Mouse (Mus musculus) midbrain, embryonic 12.5 days (tissue): ENCODE data around the gene C1qtnf9. TPM values are rescaled to one million over a fixed set of nuclear protein-coding genes. Genes with fewer than 3 reads are reported as not detected.

Experiments
- ATAC-seq: fragments of 200-750 bp; cut with Nextera tagmentation; 2 replicates; pipeline ENCODE4 v1.8.0; 2017; ENCODE audit warnings: low read depth, moderate TSS enrichment, moderate library complexity; ENCODE audit not compliant: low FRiP score
- H3K27ac ChIP-seq: fragments of 300-500 bp; sonication (generic); replicated peaks from 2 replicates; pipeline ENCODE4 v1.5.1; 2016; ENCODE audit warnings: mild to moderate bottlenecking
- H3K27me3 ChIP-seq: fragments of 300-500 bp; sonication (generic); 2 replicates; pipeline ENCODE4 v1.6.1; 2016; ENCODE audit warnings: mild to moderate bottlenecking
- H3K36me3 ChIP-seq: fragments of 300-500 bp; sonication (generic); 2 replicates; pipeline ENCODE4 v1.6.1; 2016
- H3K4me1 ChIP-seq: fragments of 300-500 bp; sonication (generic); 2 replicates; pipeline ENCODE4 v1.6.1; 2016
- H3K4me2 ChIP-seq: fragments of 300-500 bp; sonication (generic); replicated peaks from 2 replicates; pipeline ENCODE4 v1.6.1; 2016; ENCODE audit warnings: mild to moderate bottlenecking, moderate library complexity
- H3K4me3 ChIP-seq: fragments of 300-500 bp; sonication (generic); 2 replicates; pipeline ENCODE4 v1.5.1; 2016; ENCODE audit warnings: mild to moderate bottlenecking
- H3K9ac ChIP-seq: fragments of 300-500 bp; sonication (generic); replicated peaks from 2 replicates; pipeline ENCODE4 v1.6.1; 2016; ENCODE audit warnings: mild to moderate bottlenecking, moderate library complexity
- H3K9me3 ChIP-seq: fragments of 300-500 bp; sonication (generic); 2 replicates; pipeline ENCODE4 v1.6.1; 2016; ENCODE audit warnings: mild to moderate bottlenecking
- WGBS: fragments of 180-500 bp; shearing (Covaris S2); methylation state at CpG from one replicate; pipeline ENCODE4 v1.1.7; 2016; 5-methylcytosine and 5-hydroxymethylcytosine counted together
- polyA plus RNA-seq: library from polyadenylated mRNA; unstranded; fragments of >200 nt; fragmentation: Nextera tagmentation; extraction: Ambion mirVana; gene quantifications from 2 replicates; pipeline ENCODE4 v1.2.1, GENCODE M21; 2016

Gene C1qtnf9
- polyA plus RNA-seq, 1 experiment from 2014 or later: 0.20 TPM

DNA sequence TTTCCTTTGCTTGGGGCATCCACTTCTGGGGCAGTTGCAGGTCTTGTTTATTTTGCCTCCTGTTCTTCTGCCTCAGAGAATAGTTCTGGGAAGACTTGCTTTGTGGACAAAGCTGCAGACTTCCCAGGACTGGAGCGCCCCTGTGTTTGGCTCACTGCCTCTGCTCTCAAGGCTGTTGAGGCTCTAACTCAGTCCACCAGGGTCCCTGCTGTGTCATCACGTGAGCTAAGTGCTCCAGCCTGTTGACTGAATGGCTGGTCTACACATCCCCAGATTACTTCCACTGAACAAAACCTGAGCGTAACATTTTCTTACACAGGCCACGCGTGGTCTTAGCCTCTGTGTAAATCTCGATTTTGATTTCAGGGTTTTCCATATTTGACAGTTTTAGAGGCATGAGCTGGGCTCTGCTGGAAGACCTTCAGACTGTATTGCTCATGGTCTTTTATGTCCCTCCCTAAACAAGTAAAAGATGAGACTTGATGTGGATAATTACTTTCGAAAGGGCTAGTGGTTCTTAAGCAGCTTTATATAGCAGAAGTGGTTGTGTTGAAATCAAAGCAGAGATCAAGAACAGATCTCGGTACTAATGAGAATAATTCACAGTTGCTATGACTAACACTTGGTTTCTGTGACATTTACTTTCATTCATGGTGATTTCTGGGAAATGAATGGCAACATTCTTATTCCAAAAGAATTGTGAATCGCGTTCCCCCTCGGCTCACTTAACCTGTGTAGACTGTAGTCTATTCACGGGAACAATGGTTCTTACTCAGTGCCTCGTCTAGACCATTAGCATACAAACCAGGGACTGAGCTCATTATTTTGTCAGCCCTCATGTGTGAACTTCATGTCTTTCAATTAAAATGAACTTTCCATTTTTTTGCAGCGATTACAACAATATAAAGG is 14.8 kb upstream of the C1qtnf9 start:
- Histone ChIP-seq H3K4me1 (peaks cover 15% of the 10 kb centered on the region; the same call in 1 of the 2 replicates), H3K27ac (no peak overlapping the region; the same call in 1 of the 2 replicates), H3K27me3 (no peaks in the 10 kb centered on the region), H3K4me2 (no peak overlapping the region), H3K36me3 (peaks cover 91% of the 10 kb centered on the region), H3K4me3 (no peak overlapping the region), H3K9me3 (no peaks in the 10 kb centered on the region), H3K9ac (no peak overlapping the region)
- no peak; the same call in 1 of the 2 replicates for ATAC-seq
- 71% methylated on average over 14 of the region's 14 CpGs for WGBS

GRCm38 (mm10) chr14:60753801-60754126 is 14.2 kb upstream of the C1qtnf9 start:
- peaks cover 15% of the 10 kb centered on the region; the same call in 1 of the 2 replicates for H3K4me1 ChIP-seq
- H3K9ac ChIP-seq: no peak overlapping the region
- H3K4me3 ChIP-seq: no peak overlapping the region
- H3K36me3 ChIP-seq: peaks cover 92% of the 10 kb centered on the region
- no peaks in the 10 kb centered on the region for H3K27me3 ChIP-seq
- H3K9me3 ChIP-seq: no peaks in the 10 kb centered on the region
- no peak overlapping the region for H3K4me2 ChIP-seq
- H3K27ac ChIP-seq: no peak overlapping the region
- no peak for ATAC-seq
- 89% methylated on average over 10 of the region's 10 CpGs for WGBS

DNA sequence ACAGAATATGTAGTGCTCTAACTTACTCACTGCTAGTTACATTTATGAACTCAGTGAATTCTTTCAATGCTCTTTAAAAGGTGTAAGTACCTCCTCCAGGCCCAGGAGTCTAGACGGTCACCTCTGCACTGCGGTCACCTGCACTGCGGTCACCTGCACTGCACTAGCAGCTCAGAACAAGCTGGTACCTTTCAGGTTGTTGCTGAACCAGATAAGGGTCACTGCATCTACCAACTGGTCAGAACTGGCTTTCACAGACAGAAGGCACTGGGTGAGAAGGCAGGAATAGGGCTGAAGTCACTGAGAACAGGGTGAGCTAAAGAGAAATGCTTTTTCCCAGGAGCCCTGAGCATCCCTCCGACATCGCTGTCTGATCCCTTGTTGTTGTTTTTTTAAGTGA is 13.3 kb upstream of the C1qtnf9 start:
- Histone ChIP-seq H3K27me3 (no peaks in the 10 kb centered on the region), H3K9ac (no peak overlapping the region), H3K4me1 (peaks cover 15% of the 10 kb centered on the region; the same call in 1 of the 2 replicates), H3K4me3 (no peak overlapping the region), H3K27ac (no peak overlapping the region), H3K36me3 (peaks cover 92% of the 10 kb centered on the region), H3K4me2 (no peak overlapping the region), H3K9me3 (no peaks in the 10 kb centered on the region)
- WGBS: 96% methylated on average over 5 of the region's 5 CpGs
- ATAC-seq: no peak

DNA sequence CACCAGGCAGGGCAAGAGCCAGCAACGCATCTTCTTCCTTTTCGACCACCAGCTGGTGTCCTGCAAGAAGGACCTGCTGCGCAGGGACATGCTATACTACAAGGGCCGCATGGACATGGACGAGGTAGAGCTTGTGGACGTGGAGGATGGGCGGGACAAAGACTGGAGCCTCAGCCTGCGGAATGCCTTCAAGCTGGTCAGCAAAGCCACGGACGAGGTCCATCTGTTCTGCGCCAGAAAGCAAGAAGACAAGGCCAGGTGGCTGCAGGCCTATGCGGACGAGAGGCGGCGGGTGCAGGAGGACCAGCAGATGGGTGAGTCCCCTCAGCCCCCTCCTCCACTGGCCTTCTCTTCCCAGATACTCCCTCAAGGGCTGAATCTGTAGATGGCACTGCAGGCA is 11.7 kb upstream of the C1qtnf9 start:
- no peak overlapping the region for H3K9ac ChIP-seq
- whole genome bisulfite sequencing: 96% methylated on average over 15 of the region's 15 CpGs
- no peak overlapping the region for H3K27ac ChIP-seq
- no peaks in the 10 kb centered on the region for H3K9me3 ChIP-seq
- no peak overlapping the region for H3K4me2 ChIP-seq
- H3K27me3 ChIP-seq: no peaks in the 10 kb centered on the region
- peaks cover 9% of the 10 kb centered on the region; the same call in 1 of the 2 replicates for H3K4me1 ChIP-seq
- no peak overlapping the region for H3K4me3 ChIP-seq
- H3K36me3 ChIP-seq: peaks cover 92% of the 10 kb centered on the region
- ATAC-seq: no peak

DNA sequence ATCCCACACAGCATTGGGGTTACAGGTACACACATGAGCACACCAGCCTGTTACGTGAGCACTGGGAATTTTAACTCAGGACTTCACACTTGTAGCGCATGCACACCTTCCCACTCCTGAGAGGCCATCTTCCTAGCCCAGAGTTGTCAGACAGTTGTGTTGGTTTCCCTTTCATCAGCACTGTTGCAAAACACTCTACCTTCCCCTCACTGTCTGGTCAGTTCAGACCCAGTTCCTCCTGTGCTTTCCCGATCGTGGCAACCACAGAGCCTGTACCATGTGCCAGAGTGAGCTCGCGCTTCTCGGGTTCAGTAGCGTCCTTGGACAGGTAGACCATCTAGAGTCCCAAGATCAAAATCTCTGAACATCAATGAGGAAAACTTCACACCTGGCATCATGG is 10.7 kb upstream of the C1qtnf9 start:
- no peak for ATAC-seq
- Histone ChIP-seq H3K4me2 (no peak overlapping the region), H3K4me1 (peaks cover 9% of the 10 kb centered on the region; the same call in 1 of the 2 replicates), H3K4me3 (no peak overlapping the region), H3K9ac (no peak overlapping the region), H3K27me3 (no peaks in the 10 kb centered on the region), H3K27ac (no peak overlapping the region), H3K36me3 (peaks cover 94% of the 10 kb centered on the region), H3K9me3 (no peaks in the 10 kb centered on the region)
- 97% methylated on average over 8 of the region's 8 CpGs for WGBS

- no peaks in the 10 kb centered on the region for H3K27me3 ChIP-seq
- 97% methylated on average over 7 of the region's 7 CpGs for WGBS
- no peaks in the 10 kb centered on the region for H3K9me3 ChIP-seq
- ATAC-seq: no peak
- H3K4me1 ChIP-seq: peaks cover 8% of the 10 kb centered on the region; the same call in 1 of the 2 replicates
- H3K9ac ChIP-seq: no peak overlapping the region
- H3K36me3 ChIP-seq: peaks cover 97% of the 10 kb centered on the region
- H3K4me3 ChIP-seq: no peak overlapping the region
- H3K27ac ChIP-seq: no peak overlapping the region
- no peak overlapping the region for H3K4me2 ChIP-seq
Observed at GRCm38 (mm10) chr14:60757722-60758121, 10.2 kb upstream of the C1qtnf9 start.

- WGBS: 95% methylated on average over 8 of the region's 8 CpGs
- peaks cover 83% of the 10 kb centered on the region for H3K36me3 ChIP-seq
Observed at GRCm38 (mm10) chr14:60759097-60759496, 8.8 kb upstream of the C1qtnf9 start.

GRCm38 (mm10) chr14:60761801-60762200 is 6.1 kb upstream of the C1qtnf9 start:
- no peak overlapping the region for H3K4me2 ChIP-seq
- H3K9me3 ChIP-seq: no peaks in the 10 kb centered on the region
- WGBS: 77% methylated on average over 10 of the region's 10 CpGs
- no peak overlapping the region for H3K27ac ChIP-seq
- no peak for ATAC-seq
- 0 out of 2 replicates have a peak, but pooled peaks cover 3% of the 10 kb centered on the region for H3K4me1 ChIP-seq
- H3K4me3 ChIP-seq: no peak overlapping the region
- no peaks in the 10 kb centered on the region for H3K27me3 ChIP-seq
- peaks cover 58% of the 10 kb centered on the region for H3K36me3 ChIP-seq
- no peak overlapping the region for H3K9ac ChIP-seq

More at GRCm38 (mm10) chr14:60759097-60759496, 8.8 kb upstream of the C1qtnf9 start:
- no peak for ATAC-seq
- Histone ChIP-seq H3K9me3 (no peaks in the 10 kb centered on the region), H3K27ac (no peak overlapping the region), H3K27me3 (no peaks in the 10 kb centered on the region), H3K4me1 (no peaks in the 10 kb centered on the region; the same call in 1 of the 2 replicates), H3K4me2 (no peak overlapping the region), H3K9ac (no peak overlapping the region), H3K4me3 (no peak overlapping the region)

DNA sequence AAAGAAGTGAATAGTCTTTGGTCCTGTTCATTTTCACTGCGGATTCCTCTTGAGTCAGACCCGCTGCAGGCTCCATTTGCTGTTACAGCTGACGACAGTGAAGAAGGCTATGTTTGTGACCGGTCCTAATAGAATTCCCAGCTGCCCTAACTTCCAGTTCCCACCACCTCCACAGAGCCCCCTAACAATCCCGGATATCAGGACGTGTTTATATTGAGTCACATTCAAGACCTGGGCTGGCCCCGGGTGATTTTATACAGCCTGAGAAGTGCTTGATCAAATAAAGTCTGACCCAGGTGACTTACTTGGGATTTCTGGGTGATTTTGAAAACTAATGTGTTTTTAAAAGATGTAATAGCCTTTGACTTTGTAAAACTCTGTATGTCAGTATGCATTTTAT is 5.2 kb upstream of the C1qtnf9 start:
- no peak overlapping the region for H3K27ac ChIP-seq
- H3K4me1 ChIP-seq: 0 out of 2 replicates have a peak, but pooled peaks cover 3% of the 10 kb centered on the region
- no peaks in the 10 kb centered on the region for H3K27me3 ChIP-seq
- no peak for ATAC-seq
- H3K36me3 ChIP-seq: peaks cover 48% of the 10 kb centered on the region
- H3K9me3 ChIP-seq: no peaks in the 10 kb centered on the region
- no peak overlapping the region for H3K4me2 ChIP-seq
- no peak overlapping the region for H3K9ac ChIP-seq
- H3K4me3 ChIP-seq: no peak overlapping the region
- WGBS: 81% methylated on average over 7 of the region's 7 CpGs

DNA sequence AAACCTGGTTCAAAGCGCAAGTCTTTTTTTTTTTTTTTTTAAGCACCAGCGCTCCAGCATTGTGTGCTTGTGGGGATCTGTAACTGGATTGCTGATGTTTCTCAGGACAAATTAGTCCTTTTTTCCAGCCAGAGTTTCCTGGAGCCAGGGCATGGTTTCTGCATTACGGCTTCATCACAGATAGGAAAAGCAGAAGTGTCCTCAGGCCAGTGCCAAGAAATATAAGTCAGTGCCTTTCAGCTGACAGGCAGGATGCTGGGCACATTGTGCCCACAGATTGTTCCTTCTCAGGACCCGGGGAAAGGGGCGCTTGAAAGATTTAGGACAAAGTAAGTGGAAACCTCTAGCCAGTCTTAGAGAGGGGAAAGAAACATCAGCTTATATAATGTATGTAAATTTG is 4.2 kb upstream of the C1qtnf9 start:
- peaks cover 38% of the 10 kb centered on the region for H3K36me3 ChIP-seq

GRCm38 (mm10) chr14:60764526-60764925 is 3.4 kb upstream of the C1qtnf9 start:
- Histone ChIP-seq H3K9me3 (no peaks in the 10 kb centered on the region), H3K27me3 (no peaks in the 10 kb centered on the region), H3K4me2 (no peak overlapping the region), H3K4me3 (no peak overlapping the region), H3K36me3 (peaks cover 30% of the 10 kb centered on the region), H3K4me1 (0 out of 2 replicates have a peak, but pooled peaks cover 3% of the 10 kb centered on the region), H3K27ac (no peak overlapping the region), H3K9ac (no peak overlapping the region)
- 83% methylated on average over 4 of the region's 4 CpGs for WGBS
- no peak for ATAC-seq

More for the DNA sequence above, 4.2 kb upstream of the C1qtnf9 start:
- Histone ChIP-seq H3K27me3 (no peaks in the 10 kb centered on the region), H3K9ac (no peak overlapping the region), H3K27ac (no peak overlapping the region), H3K9me3 (no peaks in the 10 kb centered on the region), H3K4me2 (no peak overlapping the region), H3K4me1 (0 out of 2 replicates have a peak, but pooled peaks cover 3% of the 10 kb centered on the region), H3K4me3 (no peak overlapping the region)
- no peak for ATAC-seq
- 93% methylated on average over 5 of the region's 5 CpGs for WGBS

DNA sequence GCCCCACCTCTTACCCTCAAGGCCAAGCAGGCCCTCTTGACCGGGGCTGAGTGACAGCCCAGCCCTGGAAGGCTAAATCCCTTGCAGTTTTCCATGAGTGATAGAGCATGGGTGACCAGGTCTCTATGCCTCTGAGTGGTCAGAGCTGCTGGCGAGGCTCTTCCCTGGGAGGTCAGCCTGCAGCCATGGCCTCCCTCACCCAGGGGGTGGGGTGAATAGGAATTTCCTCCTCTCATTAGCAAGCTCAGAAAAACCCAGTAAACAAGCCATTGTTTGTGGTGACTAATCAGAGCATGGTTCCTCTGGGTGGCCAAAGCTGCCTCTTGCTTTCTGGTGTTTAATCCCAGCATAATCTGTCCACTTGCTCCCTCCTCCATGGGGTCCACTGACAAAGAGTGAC is 2.9 kb upstream of the C1qtnf9 start:
- Histone ChIP-seq H3K4me1 (0 out of 2 replicates have a peak, but pooled peaks cover 3% of the 10 kb centered on the region), H3K27me3 (no peaks in the 10 kb centered on the region), H3K36me3 (peaks cover 25% of the 10 kb centered on the region), H3K4me3 (no peak overlapping the region), H3K9me3 (no peaks in the 10 kb centered on the region), H3K9ac (no peak overlapping the region), H3K27ac (no peak overlapping the region), H3K4me2 (no peak overlapping the region)
- 39% methylated on average over 2 of the region's 2 CpGs for WGBS
- ATAC-seq: no peak
